8 mouse cellular contexts compared by ENCODE assay signal in the genomic region with DNA sequence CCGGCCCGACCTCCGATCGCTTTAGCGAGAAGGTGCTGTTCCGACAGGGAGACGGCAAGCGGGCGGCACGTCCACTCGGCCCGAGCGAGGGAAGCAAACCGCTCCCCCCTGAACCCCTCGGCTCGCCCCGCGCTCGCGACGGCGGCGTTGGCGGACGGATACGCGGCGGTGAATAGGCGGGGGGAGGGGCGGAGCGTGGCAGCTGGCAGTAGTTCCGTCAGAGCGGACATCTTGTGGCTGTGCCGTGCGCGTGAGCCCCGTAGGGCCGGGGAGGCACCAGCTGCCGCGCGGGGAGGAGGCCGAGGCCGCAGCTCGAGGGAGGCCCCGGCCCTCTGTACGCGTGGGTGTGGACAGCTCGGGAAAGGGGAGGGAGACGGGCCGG. TPM values are rescaled to one million over a fixed set of nuclear protein-coding genes. Genes with fewer than 3 reads are reported as not detected.
DNase-seq lines count a peak whose midpoint lies in the region; ATAC-seq and TF ChIP-seq lines count a peak whose summit lies in the region.

No protein-coding gene starts in this region.

- no peaks in the 10 kb centered on the region for H3K9me3 ChIP-seq in heart, embryonic 14.5 days (ENCODE audit: control insufficient read depth, low read length)
- H3K9me3 ChIP-seq in liver, embryonic 14.5 days (ENCODE audit: control insufficient read depth, low read length), result no peaks in the 10 kb centered on the region
- no peaks in the 10 kb centered on the region for H3K9me3 ChIP-seq in stomach, embryonic 15.5 days

- peak; percentile 72 for DNase-seq in c-Kit-negative CD71-positive TER-119-positive erythroid progenitor cells, embryonic 14.5 days (ENCODE audit: low read depth, low spot score)
- DNase-seq in fibroblast of lung, adult 2 months (ENCODE audit: low read depth), result peak; percentile 43
- DNase-seq in kidney, postnatal 10 days, result peak; percentile 96
- DNase-seq in liver, embryonic 14.5 days (ENCODE audit: low read depth in 3 of 3, low spot score in 3 of 3), result peak; percentile 74 to 77 (median 76)
- peak; percentile 96 for DNase-seq in neural tube, embryonic 10.5 days (ENCODE audit: extremely low spot score, low spot score)

- H3K4me1 ChIP-seq in heart, embryonic 14.5 days (ENCODE audit: control insufficient read depth in 2 of 2, insufficient read depth in 2 of 2, low read length in 2 of 2), result peaks cover 0 to 24% of the 10 kb centered on the region in 2 experiments; a peak in 3 of 4 replicates
- H3K4me1 ChIP-seq in liver, embryonic 14.5 days (replicated peaks; ENCODE audit: control insufficient read depth in 2 of 2, insufficient read depth in 2 of 2, low read length in 1 of 2), result peaks cover 7 to 9% of the 10 kb centered on the region in 2 experiments
- H3K4me1 ChIP-seq in stomach, embryonic 15.5 days, result peaks cover 4% of the 10 kb centered on the region; the same call in 1 of the 2 replicates

- WGBS in heart, embryonic 14.5 days, result under 1% methylated on average over 43 of the region's 50 CpGs
- WGBS in liver, embryonic 14.5 days (ENCODE audit: insufficient replicate concordance), result under 1% methylated on average over 44 of the region's 50 CpGs
- WGBS in stomach, embryonic 15.5 days, result 1% methylated on average over 37 of the region's 50 CpGs

- H3K36me3 ChIP-seq in C2C12 (ENCODE audit: control insufficient read depth, insufficient read depth), result peaks cover 41% of the 10 kb centered on the region
- H3K36me3 ChIP-seq in heart, embryonic 14.5 days (ENCODE audit: control insufficient read depth, insufficient read depth, low read length), result peaks cover 29% of the 10 kb centered on the region
- H3K36me3 ChIP-seq in liver, embryonic 14.5 days (replicated peaks; ENCODE audit: control insufficient read depth, insufficient read depth, low read depth), result peaks cover 14% of the 10 kb centered on the region
- no peaks in the 10 kb centered on the region for H3K36me3 ChIP-seq in stomach, embryonic 15.5 days

- no peak for TF ChIP-seq CTCF in C2C12 (IDR thresholded peaks at IDR 0.05; ENCODE audit: control insufficient read depth, insufficient read depth, insufficient read length)
- no peak for TF ChIP-seq CTCF in liver, embryonic 14.5 days (IDR thresholded peaks at IDR 0.05; ENCODE audit: low read depth)

- H3K4me2 ChIP-seq in heart, embryonic 14.5 days (ENCODE audit: low read length), result 0 out of 2 replicates have a peak overlapping the region, but pooled peaks have one; percentile 12
- H3K4me2 ChIP-seq in liver, embryonic 14.5 days (ENCODE audit: low read depth), result peak overlapping the region; percentile 91
- H3K4me2 ChIP-seq in stomach, embryonic 15.5 days, result no peak overlapping the region

- peak overlapping the region; percentile 93 for H3ac ChIP-seq in C2C12 (ENCODE audit: control insufficient read depth, insufficient read length, low read depth)

- peak overlapping the region; percentile 98 to 100 for H3K27ac ChIP-seq in heart, embryonic 14.5 days (replicated peaks in 1 of 2; ENCODE audit: control insufficient read depth in 1 of 2, insufficient read depth in 1 of 2, low read depth in 2 of 2, low read length in 2 of 2)
- H3K27ac ChIP-seq in liver, embryonic 14.5 days, result peak overlapping the region; percentile 95
- H3K27ac ChIP-seq in stomach, embryonic 15.5 days, result peak overlapping the region; percentile 100

- no peaks in the 10 kb centered on the region for H3K27me3 ChIP-seq in C2C12 (ENCODE audit: control insufficient read depth, insufficient read depth, insufficient read length)
- H3K27me3 ChIP-seq in heart, embryonic 14.5 days (ENCODE audit: control insufficient read depth, insufficient read depth, low read length), result no peaks in the 10 kb centered on the region
- H3K27me3 ChIP-seq in liver, embryonic 14.5 days (ENCODE audit: control insufficient read depth, insufficient read depth, low read length), result no peaks in the 10 kb centered on the region
- no peaks in the 10 kb centered on the region for H3K27me3 ChIP-seq in stomach, embryonic 15.5 days (replicated peaks)

- peak; percentile 68 for ATAC-seq in heart, embryonic 14.5 days (ENCODE audit: insufficient number of reproducible peaks, insufficient read depth, low FRiP score, low read depth)
- peak; percentile 68 for ATAC-seq in liver, embryonic 14.5 days (ENCODE audit: insufficient read depth)
- peak; percentile 72 for ATAC-seq in stomach, embryonic 15.5 days (ENCODE audit: insufficient read depth, low FRiP score, low read depth)

- H3K9ac ChIP-seq in heart, embryonic 14.5 days (ENCODE audit: low read length), result peak overlapping the region; percentile 99
- peak overlapping the region; percentile 93 for H3K9ac ChIP-seq in liver, embryonic 14.5 days (replicated peaks)
- H3K9ac ChIP-seq in stomach, embryonic 15.5 days, result peak overlapping the region; percentile 89

- peak overlapping the region; percentile 93 for H3K4me3 ChIP-seq in C2C12 (ENCODE audit: insufficient read depth, poor library complexity, severe bottlenecking)
- peak overlapping the region; percentile 84 to 94 for H3K4me3 ChIP-seq in heart, embryonic 14.5 days (ENCODE audit: control insufficient read depth in 1 of 2, insufficient read depth in 1 of 2, low read depth in 1 of 2, low read length in 2 of 2)
- H3K4me3 ChIP-seq in liver, embryonic 14.5 days (ENCODE audit: insufficient read depth in 1 of 2, low read depth in 2 of 2, low read length in 2 of 2), result peak overlapping the region; percentile 90 to 91
- H3K4me3 ChIP-seq in stomach, embryonic 15.5 days (replicated peaks), result peak overlapping the region; percentile 87

- H3K79me3 ChIP-seq in C2C12 (ENCODE audit: low read depth), result peaks cover 47% of the 10 kb centered on the region

- no peak for TF ChIP-seq EP300 in liver, embryonic 14.5 days (IDR thresholded peaks at IDR 0.05; ENCODE audit: low read depth)

- peaks cover 63% of the 10 kb centered on the region for H3K79me2 ChIP-seq in C2C12 (ENCODE audit: control insufficient read depth, insufficient read depth)

TF ChIP-seq in C2C12, 6 proteins besides CTCF, POLR2A, EP300 and RAD21:
- TF ChIP-seq MAX (IDR thresholded peaks at IDR 0.05), result no peak
- TF ChIP-seq MYOG (IDR thresholded peaks at IDR 0.05; ENCODE audit: control insufficient read depth, extremely low read depth, insufficient read length), result no peak
- TF ChIP-seq CEBPB (IDR thresholded peaks at IDR 0.05; ENCODE audit: low read depth), result no peak
- TF ChIP-seq USF1 (IDR thresholded peaks at IDR 0.05; ENCODE audit: low read depth), result no peak
- TF ChIP-seq FOSL1 (IDR thresholded peaks at IDR 0.05; ENCODE audit: insufficient read depth, low read length, poor library complexity, severe bottlenecking), result no peak
- TF ChIP-seq MYOD1 (IDR thresholded peaks at IDR 0.05; ENCODE audit: control insufficient read depth, insufficient read length, low read depth), result no peak

RNA-seq across cellular contexts. Expression of a gene that starts 0.6 kb away (rescaled TPM):
- 261 TPM for polyA plus RNA-seq in C2C12 (2012; fragmentation: generic; extraction: Trizol)
- polyA plus RNA-seq in heart, embryonic 14.5 days (2014; fragmentation: Nextera tagmentation; extraction: Ambion mirVana), result 476 and 485 TPM in 2 replicates
- 104 and 112 TPM in 2 replicates for polyA plus RNA-seq in liver, embryonic 14.5 days (2012; rRNA removed)
- polyA plus RNA-seq in liver, embryonic 14.5 days (2014; fragmentation: Nextera tagmentation; extraction: Ambion mirVana), result 246 and 266 TPM in 2 replicates
- 469 and 491 TPM in 2 replicates for polyA plus RNA-seq in stomach, embryonic 15.5 days (2015; fragmentation: Nextera tagmentation; extraction: Ambion mirVana)

RNA-seq across cellular contexts. Expression of a gene that starts 14.8 kb away (rescaled TPM):
- polyA plus RNA-seq in C2C12 (2012; fragmentation: generic; extraction: Trizol), result 17.0 TPM
- polyA plus RNA-seq in heart, embryonic 14.5 days (2014; fragmentation: Nextera tagmentation; extraction: Ambion mirVana), result 47.2 and 49.8 TPM in 2 replicates
- 10.3 and 16.5 TPM in 2 replicates for polyA plus RNA-seq in liver, embryonic 14.5 days (2012; rRNA removed)
- polyA plus RNA-seq in liver, embryonic 14.5 days (2014; fragmentation: Nextera tagmentation; extraction: Ambion mirVana), result 22.3 and 23.8 TPM in 2 replicates
- 60.2 and 64.0 TPM in 2 replicates for polyA plus RNA-seq in stomach, embryonic 15.5 days (2015; fragmentation: Nextera tagmentation; extraction: Ambion mirVana)

RNA-seq across cellular contexts. Expression of a gene that starts 46.9 kb away (rescaled TPM):
- 2.9 TPM for polyA plus RNA-seq in C2C12 (2012; fragmentation: generic; extraction: Trizol)
- 44.5 and 47.3 TPM in 2 replicates for polyA plus RNA-seq in heart, embryonic 14.5 days (2014; fragmentation: Nextera tagmentation; extraction: Ambion mirVana)
- 1.5 and 2.2 TPM in 2 replicates for polyA plus RNA-seq in liver, embryonic 14.5 days (2012; rRNA removed)
- 4.9 and 5.7 TPM in 2 replicates for polyA plus RNA-seq in liver, embryonic 14.5 days (2014; fragmentation: Nextera tagmentation; extraction: Ambion mirVana)
- 13.5 and 17.5 TPM in 2 replicates for polyA plus RNA-seq in stomach, embryonic 15.5 days (2015; fragmentation: Nextera tagmentation; extraction: Ambion mirVana)

Comparison
In these comparisons a context has a peak if more than half of its experiments do, and no peak if none do; other contexts are left out.
1. Peak in every context shown above with its lines: DNase-seq, ATAC-seq, H3K4me3 ChIP-seq and H3K27ac ChIP-seq.
2. DNase-seq: peak in every context shown above with its lines; median percentile 96 in kidney, postnatal 10 days; 96 in neural tube, embryonic 10.5 days; 76 in liver, embryonic 14.5 days; 72 in c-Kit-negative CD71-positive TER-119-positive erythroid progenitor cells, embryonic 14.5 days; 43 in fibroblast of lung, adult 2 months.